Mouse (Mus musculus) brain, embryonic 14.5 days (tissue): ENCODE measurements around the gene Rhno1.

Experiments
- CTCF ChIP-seq: fragments of 200-500 bp; IDR thresholded peaks from 2 replicates; pipeline ENCODE4 v1.5.1; 2012; ENCODE audit warnings: inconsistent platforms, mild to moderate bottlenecking, moderate library complexity, borderline replicate concordance; ENCODE audit not compliant: insufficient read depth, insufficient read length; ENCODE audit errors: extremely low read depth
- POLR2A ChIP-seq: fragments of 200-500 bp; IDR thresholded peaks from 2 replicates; pipeline ENCODE4 v1.6.1; 2012; ENCODE audit warnings: mild to moderate bottlenecking, inconsistent platforms, borderline replicate concordance; ENCODE audit not compliant: poor library complexity, insufficient read depth, insufficient read length, severe bottlenecking; ENCODE audit errors: extremely low read depth

DNA sequence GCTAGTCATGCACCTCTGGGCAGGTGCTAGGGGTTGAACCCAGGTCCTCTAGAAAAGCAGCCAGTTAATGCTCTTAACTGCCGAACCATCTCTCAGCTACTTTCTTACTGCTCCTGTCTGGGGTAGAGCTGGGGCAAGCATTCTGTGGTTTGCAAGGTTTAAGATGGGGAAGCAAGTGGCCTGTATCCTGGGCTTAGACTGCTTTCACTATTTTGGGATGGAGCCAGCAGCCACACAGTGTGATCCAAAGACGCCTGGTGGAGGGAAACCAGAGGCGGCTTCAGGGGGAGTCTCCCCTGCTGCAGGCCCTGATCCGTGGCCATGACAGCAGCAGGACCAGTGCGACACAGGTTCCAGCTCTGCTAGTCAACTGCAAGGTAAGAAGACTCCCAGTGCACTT is 42.0 kb upstream of the Rhno1 start:
- TF ChIP-seq CTCF (no peak), POLR2A (no peak)
